Mouse (Mus musculus): Measurements from ENCODE around the gene Nufip1. TPM values are rescaled to one million over a fixed set of nuclear protein-coding genes. Genes with fewer than 3 reads are reported as not detected.

The Nufip1 gene
- total and polyA plus RNA-seq, 2 experiments from 2014 or later, result 13.8 to 14.4 TPM

DNA sequence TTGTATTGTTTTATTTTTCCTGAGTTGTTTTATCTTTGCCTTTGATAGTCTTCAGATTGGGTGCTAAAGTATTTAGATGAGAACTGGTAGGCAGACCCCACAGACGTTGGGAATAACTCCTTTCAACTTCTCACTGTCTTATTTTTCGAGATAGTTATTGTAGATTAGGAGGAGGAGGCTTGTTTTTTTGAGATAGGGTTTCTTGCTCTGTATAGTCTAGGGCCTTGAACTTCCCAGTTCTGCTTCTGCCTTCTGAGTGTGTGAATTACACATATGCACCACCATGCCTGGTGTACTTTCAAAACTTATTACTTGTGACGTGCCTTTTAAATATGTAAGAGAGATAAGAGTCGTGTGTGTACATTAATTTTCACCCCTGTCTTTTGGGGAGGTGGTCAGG is 17.5 kb downstream of the Nufip1 start:
- Histone ChIP-seq H3K27me3 (ENCODE audit: insufficient read depth, low read length) (no peaks in the 10 kb centered on the region), H3K36me3 (ENCODE audit: insufficient read depth) (peaks cover 60% of the 10 kb centered on the region), H3K4me3 (ENCODE audit: low read depth, low read length) (no peak overlapping the region), H3K9ac (no peak overlapping the region), H3K27ac (ENCODE audit: low read depth, low read length) (no peak overlapping the region), H3K4me2 (ENCODE audit: low read depth) (no peak overlapping the region), H3K9me3 (ENCODE audit: low read length) (no peaks in the 10 kb centered on the region), H3K4me1 (ENCODE audit: insufficient read depth) (no peaks in the 10 kb centered on the region)
- DNase-seq (no peak), ATAC-seq (no peak)
- 92% methylated on average over 4 of the region's 4 CpGs for WGBS
- TF ChIP-seq CTCF (IDR thresholded peaks at IDR 0.05; ENCODE audit: low read depth), result no peak

DNA sequence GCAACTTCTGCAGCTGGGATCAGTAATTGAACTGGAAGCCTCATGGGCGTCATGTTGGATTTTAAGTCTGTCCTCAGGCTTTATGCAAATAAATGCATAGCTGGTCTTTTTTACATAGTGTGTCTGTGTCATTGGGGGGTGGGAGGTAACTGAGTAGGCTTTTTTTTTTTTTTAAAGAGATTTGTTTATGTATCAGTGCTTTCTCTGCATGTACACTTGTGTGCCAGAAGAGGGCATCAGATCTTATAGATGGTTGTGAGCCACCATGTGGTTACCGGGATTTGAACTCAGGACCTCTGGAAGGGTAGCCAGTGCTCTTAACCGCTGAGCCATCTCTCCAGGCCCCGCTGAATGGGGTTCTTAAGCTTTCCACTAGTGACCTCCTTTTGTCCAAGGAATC is 24.3 kb downstream of the Nufip1 start:
- Histone ChIP-seq H3K4me3 (ENCODE audit: low read depth, low read length) (no peak overlapping the region), H3K27ac (ENCODE audit: low read depth, low read length) (no peak overlapping the region), H3K36me3 (ENCODE audit: insufficient read depth) (peaks cover 40% of the 10 kb centered on the region), H3K9ac (no peak overlapping the region), H3K4me1 (ENCODE audit: insufficient read depth) (no peaks in the 10 kb centered on the region), H3K4me2 (ENCODE audit: low read depth) (no peak overlapping the region), H3K9me3 (ENCODE audit: low read length) (no peaks in the 10 kb centered on the region), H3K27me3 (ENCODE audit: insufficient read depth, low read length) (no peaks in the 10 kb centered on the region)
- no peak for ATAC-seq
- 94% methylated on average over 4 of the region's 4 CpGs for WGBS
- DNase-seq, result no peak
- TF ChIP-seq CTCF (IDR thresholded peaks at IDR 0.05; ENCODE audit: low read depth), result no peak

DNA sequence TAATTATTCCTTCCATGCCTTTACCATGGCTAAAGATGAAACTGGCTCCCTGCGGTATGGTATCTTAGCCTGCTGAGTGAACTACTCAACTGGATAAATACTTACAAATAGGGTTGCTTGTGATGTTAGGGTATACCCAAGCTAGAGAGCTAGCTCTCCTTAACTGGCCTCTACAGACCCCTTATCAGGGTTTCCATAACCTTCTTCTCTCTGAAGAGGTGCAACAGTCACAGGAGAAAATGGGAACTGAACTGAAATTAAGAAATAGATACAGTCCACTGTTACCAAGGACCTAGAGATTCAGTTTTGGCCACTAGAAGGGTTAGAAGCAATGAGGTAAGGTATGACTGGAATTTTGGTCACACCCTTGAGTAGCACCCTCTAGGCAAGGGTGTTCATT is 34.6 kb downstream of the Nufip1 start:
- no peaks in the 10 kb centered on the region for H3K36me3 ChIP-seq (ENCODE audit: insufficient read depth)
- no peak overlapping the region for H3K9ac ChIP-seq
- DNase-seq (no peak), ATAC-seq (no peak)
- no peak overlapping the region for H3K4me3 ChIP-seq (ENCODE audit: low read depth, low read length)
- no peak overlapping the region for H3K27ac ChIP-seq (ENCODE audit: low read depth, low read length)
- no peak overlapping the region for H3K4me2 ChIP-seq (ENCODE audit: low read depth)
- no peaks in the 10 kb centered on the region; the same call in 1 of the 2 replicates for H3K4me1 ChIP-seq (ENCODE audit: insufficient read depth)
- no peaks in the 10 kb centered on the region for H3K27me3 ChIP-seq (ENCODE audit: insufficient read depth, low read length)
- 85% methylated on average over 1 of the region's 1 CpGs for WGBS
- H3K9me3 ChIP-seq (ENCODE audit: low read length), result no peaks in the 10 kb centered on the region
- no peak for TF ChIP-seq CTCF (IDR thresholded peaks at IDR 0.05; ENCODE audit: low read depth)

DNA sequence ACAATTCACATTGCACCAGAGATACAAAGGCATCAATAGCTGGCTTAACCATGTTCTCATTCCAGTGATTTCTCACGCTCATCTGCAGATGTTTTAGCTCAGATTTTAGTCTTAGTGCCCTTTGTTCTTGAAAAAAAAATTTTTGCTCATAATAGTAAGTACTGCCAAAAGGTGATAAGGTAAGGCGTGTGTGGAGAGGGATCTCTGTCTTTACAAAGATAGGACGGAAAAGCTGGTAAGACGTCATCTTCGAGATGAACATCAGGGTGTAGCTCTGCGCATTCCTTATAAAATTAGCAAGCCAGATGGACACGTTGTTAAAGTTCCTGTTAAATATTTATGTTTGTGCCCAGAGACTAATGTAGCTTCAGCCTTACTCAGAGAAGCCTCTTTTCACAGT is 35.2 kb downstream of the Nufip1 start:
- Histone ChIP-seq H3K9me3 (ENCODE audit: low read length) (no peaks in the 10 kb centered on the region), H3K36me3 (ENCODE audit: insufficient read depth) (no peaks in the 10 kb centered on the region), H3K4me1 (ENCODE audit: insufficient read depth) (no peaks in the 10 kb centered on the region; the same call in 1 of the 2 replicates), H3K27me3 (ENCODE audit: insufficient read depth, low read length) (no peaks in the 10 kb centered on the region), H3K4me2 (ENCODE audit: low read depth) (no peak overlapping the region), H3K9ac (no peak overlapping the region), H3K27ac (ENCODE audit: low read depth, low read length) (no peak overlapping the region), H3K4me3 (ENCODE audit: low read depth, low read length) (no peak overlapping the region)
- 65% methylated on average over 7 of the region's 7 CpGs for WGBS
- TF ChIP-seq CTCF (IDR thresholded peaks at IDR 0.05; ENCODE audit: low read depth), result no peak
- no peak for DNase-seq
- no peak for ATAC-seq

DNA sequence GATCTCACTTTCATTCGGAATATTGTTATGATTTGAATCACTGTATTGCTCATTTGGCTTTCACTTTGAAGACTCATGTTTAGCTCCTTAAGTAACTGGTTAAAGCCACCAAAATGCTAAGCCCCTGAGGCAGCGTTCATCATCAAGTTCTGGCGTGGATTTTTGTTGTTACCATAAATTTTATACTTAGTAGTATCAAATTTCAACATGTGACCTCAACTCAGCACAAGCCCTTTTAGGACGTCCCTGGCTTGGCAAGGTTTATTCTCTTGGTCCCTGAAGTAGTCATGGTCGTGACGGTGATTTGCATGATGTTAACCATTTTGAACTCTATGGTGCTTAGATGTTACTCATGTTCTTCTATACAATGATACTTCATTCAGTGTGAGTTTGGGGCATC is 36.4 kb downstream of the Nufip1 start:
- no peaks in the 10 kb centered on the region; the same call in 1 of the 2 replicates for H3K4me1 ChIP-seq (ENCODE audit: insufficient read depth)
- H3K4me3 ChIP-seq (ENCODE audit: low read depth, low read length), result no peak overlapping the region
- H3K27ac ChIP-seq (ENCODE audit: low read depth, low read length), result no peak overlapping the region
- TF ChIP-seq CTCF (IDR thresholded peaks at IDR 0.05; ENCODE audit: low read depth), result no peak
- H3K27me3 ChIP-seq (ENCODE audit: insufficient read depth, low read length), result no peaks in the 10 kb centered on the region
- no peaks in the 10 kb centered on the region for H3K36me3 ChIP-seq (ENCODE audit: insufficient read depth)
- H3K9me3 ChIP-seq (ENCODE audit: low read length), result no peaks in the 10 kb centered on the region
- no peak overlapping the region for H3K9ac ChIP-seq
- 82% methylated on average over 6 of the region's 6 CpGs for WGBS
- DNase-seq, result no peak
- ATAC-seq, result no peak
- no peak overlapping the region for H3K4me2 ChIP-seq (ENCODE audit: low read depth)

DNA sequence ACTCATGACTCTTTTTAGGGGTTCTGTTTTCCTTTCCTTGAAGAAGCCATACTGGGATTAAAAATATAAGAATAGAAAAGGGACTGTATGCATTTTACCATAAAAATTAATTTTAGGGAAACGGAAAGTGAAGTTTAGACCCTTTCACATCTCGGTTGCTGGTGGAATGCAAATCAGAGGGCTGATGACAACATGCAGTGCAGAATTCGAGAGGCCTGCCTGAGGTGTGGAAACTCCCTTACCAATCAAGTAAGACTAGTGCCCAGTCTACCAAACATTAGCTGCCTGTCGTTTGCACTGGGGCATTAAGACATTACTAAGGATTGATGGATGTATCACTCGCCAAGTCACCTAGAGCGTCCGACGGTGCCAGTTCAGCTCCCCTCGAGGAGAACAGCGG is 37.6 kb downstream of the Nufip1 start:
- Histone ChIP-seq H3K4me1 (ENCODE audit: insufficient read depth) (no peaks in the 10 kb centered on the region; the same call in 1 of the 2 replicates), H3K9me3 (ENCODE audit: low read length) (no peaks in the 10 kb centered on the region), H3K36me3 (ENCODE audit: insufficient read depth) (no peaks in the 10 kb centered on the region), H3K4me2 (ENCODE audit: low read depth) (no peak overlapping the region), H3K4me3 (ENCODE audit: low read depth, low read length) (no peak overlapping the region), H3K27me3 (ENCODE audit: insufficient read depth, low read length) (no peaks in the 10 kb centered on the region), H3K27ac (ENCODE audit: low read depth, low read length) (no peak overlapping the region), H3K9ac (no peak overlapping the region)
- DNase-seq (no peak), ATAC-seq (no peak)
- WGBS, result 86% methylated on average over 10 of the region's 10 CpGs
- no peak for TF ChIP-seq CTCF (IDR thresholded peaks at IDR 0.05; ENCODE audit: low read depth)

DNA sequence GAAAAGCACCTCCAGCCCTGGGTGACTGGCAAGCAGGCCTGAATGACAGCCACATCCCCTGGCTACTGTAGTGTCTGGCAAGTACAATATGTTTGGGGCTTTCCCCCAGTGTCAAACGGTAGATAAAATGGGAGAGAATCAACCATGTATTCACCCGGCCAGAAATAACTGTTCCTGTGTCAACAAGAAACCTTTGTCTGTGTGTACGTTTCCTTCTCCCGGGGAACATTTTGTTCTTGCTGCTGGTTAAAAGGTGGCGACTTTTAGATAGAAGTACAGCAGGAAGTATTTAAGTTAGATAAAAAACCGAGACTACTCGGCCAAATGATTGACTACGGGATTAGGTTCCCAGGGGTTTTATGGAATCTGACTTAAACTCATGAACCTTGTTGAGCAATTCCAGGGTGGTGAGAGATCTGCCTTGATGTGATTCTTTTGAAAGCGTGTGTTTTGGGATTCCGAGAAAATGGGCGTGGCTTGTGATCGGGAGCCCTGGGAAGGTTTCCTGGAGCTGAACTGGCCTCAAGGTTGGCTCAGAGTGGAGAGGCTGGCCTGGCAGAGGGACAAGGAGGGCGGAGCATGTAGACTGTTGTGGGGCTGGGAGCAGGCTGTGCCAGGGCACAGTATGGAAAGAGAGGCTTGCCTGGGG is 39.0 kb downstream of the Nufip1 start:
- ATAC-seq, result no peak
- H3K4me2 ChIP-seq (ENCODE audit: low read depth), result peak overlapping the region; percentile 13; the same call in 1 of the 2 replicates
- peak; percentile 35 for DNase-seq
- H3K27me3 ChIP-seq (ENCODE audit: insufficient read depth, low read length), result no peaks in the 10 kb centered on the region
- H3K4me1 ChIP-seq (ENCODE audit: insufficient read depth), result no peaks in the 10 kb centered on the region; the same call in 1 of the 2 replicates
- H3K4me3 ChIP-seq (ENCODE audit: low read depth, low read length), result no peak overlapping the region
- no peaks in the 10 kb centered on the region for H3K36me3 ChIP-seq (ENCODE audit: insufficient read depth)
- no peak overlapping the region for H3K9ac ChIP-seq
- 34% methylated on average over 13 of the region's 13 CpGs for WGBS
- H3K9me3 ChIP-seq (ENCODE audit: low read length), result no peaks in the 10 kb centered on the region
- no peak for TF ChIP-seq CTCF (IDR thresholded peaks at IDR 0.05; ENCODE audit: low read depth)
- no peak overlapping the region for H3K27ac ChIP-seq (ENCODE audit: low read depth, low read length)
